Mouse (Mus musculus) stomach, embryonic 16.5 days (tissue): ENCODE measurements around the gene Gfer. TPM values are rescaled to one million over a fixed set of nuclear protein-coding genes. Genes with fewer than 3 reads are reported as not detected.

Experiments
- polyA plus RNA-seq: library from polyadenylated mRNA; unstranded; fragments of >200 nt; fragmentation: Nextera tagmentation; extraction: Ambion mirVana; gene quantifications from 2 replicates; pipeline ENCODE4 v1.2.1, GENCODE M21; 2015

The Gfer gene
- polyA plus RNA-seq, 1 experiment from 2014 or later, result 35.2 TPM

Other genes with a start within 250 kb of the Gfer start
- gene E4f1, start 225.8 kb downstream of the Gfer start, polyA plus RNA-seq, result 29.4 and 35.0 TPM in 2 replicates
- 49.6 and 54.5 TPM in 2 replicates for gene Pgp, start 225.8 kb downstream of the Gfer start, polyA plus RNA-seq
- 0.36 and 0.46 TPM in 2 replicates for gene Bricd5, start 222.3 kb downstream of the Gfer start, polyA plus RNA-seq
- gene Mlst8, start 217.1 kb downstream of the Gfer start, polyA plus RNA-seq, result 29.0 and 33.6 TPM in 2 replicates
- 1.5 and 2.3 TPM in 2 replicates for gene Caskin1, start 207.6 kb downstream of the Gfer start, polyA plus RNA-seq
- 80.6 and 104 TPM in 2 replicates for gene Traf7, start 168.2 kb downstream of the Gfer start, polyA plus RNA-seq
- 7.9 and 9.4 TPM in 2 replicates for gene Rab26, start 161.9 kb downstream of the Gfer start, polyA plus RNA-seq
- gene Pkd1, start 146.3 kb downstream of the Gfer start, polyA plus RNA-seq, result 21.7 and 22.2 TPM in 2 replicates
- gene Tsc2, start 63.5 kb downstream of the Gfer start, polyA plus RNA-seq, result 53.1 and 57.2 TPM in 2 replicates
- gene Nthl1, start 63.5 kb downstream of the Gfer start, polyA plus RNA-seq, result 18.0 and 19.1 TPM in 2 replicates
- gene Slc9a3r2, start 45.8 kb downstream of the Gfer start, polyA plus RNA-seq, result 38.0 and 39.0 TPM in 2 replicates
- 0.37 and 0.39 TPM in 2 replicates for gene Npw, start 37.7 kb downstream of the Gfer start, polyA plus RNA-seq
- 13.6 and 13.7 TPM in 2 replicates for gene Zfp598, start 26.5 kb downstream of the Gfer start, polyA plus RNA-seq
- gene Syngr3, start 6.2 kb downstream of the Gfer start, polyA plus RNA-seq, result 6.1 and 6.2 TPM in 2 replicates
- 3.8 and 5.8 TPM in 2 replicates for gene Noxo1, start 78 bp upstream of the Gfer start, polyA plus RNA-seq
- gene Tbl3, start 11.5 kb upstream of the Gfer start, polyA plus RNA-seq, result 63.6 and 70.4 TPM in 2 replicates
- gene Rnf151, start 21.9 kb upstream of the Gfer start, polyA plus RNA-seq, result 0.14 TPM in 1 of 2 replicates, not detected in the other
- 1,212 and 1,230 TPM in 2 replicates for gene Rps2, start 22.0 kb upstream of the Gfer start, polyA plus RNA-seq
- gene Ndufb10, start 28.3 kb upstream of the Gfer start, polyA plus RNA-seq, result 225 and 246 TPM in 2 replicates
- gene Rpl3l, start 31.7 kb upstream of the Gfer start, polyA plus RNA-seq, result 0.25 and 0.57 TPM in 2 replicates
- gene Msrb1, start 40.5 kb upstream of the Gfer start, polyA plus RNA-seq, result 40.3 and 45.5 TPM in 2 replicates
- gene Hs3st6, start 56.8 kb upstream of the Gfer start, polyA plus RNA-seq, result 0.81 and 1.0 TPM in 2 replicates
- 0.10 TPM in 1 of 2 replicates, not detected in the other for gene Meiob, start 108.1 kb upstream of the Gfer start, polyA plus RNA-seq
- gene Hagh, start 144.0 kb upstream of the Gfer start, polyA plus RNA-seq, result 50.9 and 53.1 TPM in 2 replicates
- 29.9 and 36.5 TPM in 2 replicates for gene Fahd1, start 154.2 kb upstream of the Gfer start, polyA plus RNA-seq
- gene Igfals, start 169.8 kb upstream of the Gfer start, polyA plus RNA-seq, result 3.7 and 4.2 TPM in 2 replicates
- gene Nubp2, start 190.2 kb upstream of the Gfer start, polyA plus RNA-seq, result 44.1 and 47.9 TPM in 2 replicates
- 31.5 and 32.7 TPM in 2 replicates for gene Spsb3, start 190.5 kb upstream of the Gfer start, polyA plus RNA-seq
- gene Eme2, start 198.9 kb upstream of the Gfer start, polyA plus RNA-seq, result 32.3 and 33.5 TPM in 2 replicates
- 91.2 and 96.2 TPM in 2 replicates for gene Mrps34, start 199.0 kb upstream of the Gfer start, polyA plus RNA-seq
- 63.1 and 64.8 TPM in 2 replicates for gene Nme3, start 200.3 kb upstream of the Gfer start, polyA plus RNA-seq
- 32.8 and 33.4 TPM in 2 replicates for gene Mapk8ip3, start 240.8 kb upstream of the Gfer start, polyA plus RNA-seq